Mouse (Mus musculus) testis, adult 2 months (tissue): ENCODE results near the gene Mogat1. TPM values are rescaled to one million over a fixed set of nuclear protein-coding genes. Genes with fewer than 3 reads are reported as not detected.
A peak's percentile ranks its signal among the peaks of the same experiment; 100 is the strongest.
"Not testable (repeated sequence)": the region's sequence is repeated elsewhere in the genome, so short reads cannot be mapped to it uniquely, and the experiment has no call there.

ENCODE experiments used
- H3K27ac ChIP-seq: fragments of 200-500 bp; 2 replicates; pipeline ENCODE4 v1.5.1; 2012; ENCODE audit warnings: low read depth, low read length; ENCODE audit not compliant: control insufficient read depth, insufficient read depth
- H3K27me3 ChIP-seq: fragments of 200-500 bp; 2 replicates; pipeline ENCODE4 v1.6.1; 2012; ENCODE audit warnings: mild to moderate bottlenecking, low read length, moderate library complexity; ENCODE audit not compliant: control insufficient read depth, insufficient read depth
- H3K36me3 ChIP-seq: fragments of 200-500 bp; 2 replicates; pipeline ENCODE4 v1.6.1; 2012; ENCODE audit warnings: mild to moderate bottlenecking, low read length; ENCODE audit not compliant: control insufficient read depth, insufficient read depth
- H3K4me1 ChIP-seq: fragments of 200-500 bp; 2 replicates; pipeline ENCODE4 v1.6.1; 2012; ENCODE audit warnings: low read length; ENCODE audit not compliant: control insufficient read depth, insufficient read depth
- H3K4me3 ChIP-seq: fragments of 200-500 bp; 2 replicates; pipeline ENCODE4 v1.5.1; 2012; ENCODE audit warnings: low read depth, mild to moderate bottlenecking, low read length, moderate library complexity, mixed read lengths; ENCODE audit not compliant: control insufficient read depth
- CTCF ChIP-seq: fragments of 200-500 bp; IDR thresholded peaks from 2 replicates; pipeline ENCODE4 v1.5.1; 2012; ENCODE audit warnings: low read depth, mild to moderate bottlenecking, inconsistent platforms, low read length, moderate library complexity; ENCODE audit not compliant: control insufficient read depth, insufficient read depth, insufficient replicate concordance
- POLR2A ChIP-seq: fragments of 200-500 bp; IDR thresholded peaks from 2 replicates; pipeline ENCODE4 v1.6.1; 2012; ENCODE audit warnings: low read depth, mild to moderate bottlenecking, inconsistent platforms, low read length, moderate library complexity; ENCODE audit not compliant: control insufficient read depth
- polyA plus RNA-seq: library from polyadenylated mRNA; depleted of rRNA; stranded (reverse); fragments of >200 nt; gene quantifications from 2 replicates; pipeline ENCODE4 v1.2.3, GENCODE M21; 2012

Gene Mogat1
- polyA plus RNA-seq, 1 experiment = 1.5 TPM

DNA sequence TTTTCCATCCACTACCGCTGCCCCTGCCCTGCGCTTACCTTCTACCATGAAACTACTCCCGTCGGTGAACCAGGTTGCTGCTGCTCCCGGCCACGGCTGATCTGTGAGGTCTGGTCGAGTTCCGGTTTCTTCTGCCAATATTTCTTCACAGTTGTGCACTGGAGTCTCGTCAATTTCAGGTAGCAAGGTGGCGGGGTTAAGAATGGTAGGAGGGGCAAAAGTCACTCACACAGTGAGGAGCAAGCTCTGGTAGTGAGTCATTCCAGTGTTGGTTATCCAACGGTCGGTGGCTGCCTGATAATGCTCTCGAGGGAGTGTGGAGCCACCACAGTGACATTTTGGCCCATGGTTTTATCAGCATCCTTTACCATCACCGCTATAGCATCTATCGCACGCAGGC is 9.8 kb upstream of the Mogat1 start:
- Histone ChIP-seq H3K36me3 (no peaks in the 10 kb centered on the region), H3K27me3 (no peaks in the 10 kb centered on the region), H3K4me1 (no peaks in the 10 kb centered on the region), H3K4me3 (no peak overlapping the region), H3K27ac (no peak overlapping the region)
- TF ChIP-seq POLR2A (no peak), CTCF (no peak)

DNA sequence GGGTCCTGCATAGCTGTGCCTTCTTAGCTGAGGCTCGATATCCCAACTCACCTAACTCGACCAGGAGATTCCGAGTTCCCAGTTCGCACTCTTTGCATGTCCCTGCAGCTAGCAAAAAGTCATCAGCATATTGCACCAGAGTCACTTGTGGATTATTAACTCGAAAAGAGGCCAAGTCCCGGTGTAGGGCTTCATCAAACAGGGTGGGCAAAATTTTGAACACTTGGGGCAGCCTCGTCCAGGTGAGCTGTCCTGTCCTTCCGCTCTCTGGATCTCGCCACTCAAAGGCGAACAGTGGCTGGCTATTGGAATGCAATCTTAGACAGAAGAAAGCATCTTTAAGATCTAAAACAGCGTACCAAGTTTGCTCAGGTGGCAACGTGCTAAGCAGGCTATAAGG is 8.9 kb upstream of the Mogat1 start:
- not testable (repeated sequence) for H3K36me3 ChIP-seq, H3K27me3 ChIP-seq, H3K4me1 ChIP-seq, H3K4me3 ChIP-seq, H3K27ac ChIP-seq

DNA sequence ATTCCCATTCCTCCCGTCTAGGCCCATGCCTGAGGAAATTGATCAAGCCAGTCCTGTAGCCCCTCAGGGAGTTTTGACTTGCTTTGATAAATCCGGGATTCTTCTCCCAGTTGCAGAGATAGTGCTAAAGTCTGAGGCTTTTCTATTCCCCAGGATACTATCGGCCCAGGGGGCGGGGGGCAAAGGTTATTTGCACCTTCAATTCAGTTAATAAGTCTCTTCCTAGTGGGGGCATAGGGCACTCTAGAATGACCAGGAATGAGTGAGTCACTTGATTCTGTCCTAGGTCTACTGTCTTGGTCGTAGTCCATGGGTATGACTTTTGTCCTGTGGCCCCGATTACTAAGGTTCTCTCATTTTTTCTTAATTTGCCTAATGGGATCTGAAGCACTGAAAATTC is 8.3 kb upstream of the Mogat1 start:
- no peaks in the 10 kb centered on the region for H3K36me3 ChIP-seq
- no peaks in the 10 kb centered on the region for H3K27me3 ChIP-seq
- H3K27ac ChIP-seq = no peak overlapping the region
- TF ChIP-seq POLR2A = no peak
- no peak for TF ChIP-seq CTCF
- no peak overlapping the region for H3K4me3 ChIP-seq
- no peaks in the 10 kb centered on the region for H3K4me1 ChIP-seq

DNA sequence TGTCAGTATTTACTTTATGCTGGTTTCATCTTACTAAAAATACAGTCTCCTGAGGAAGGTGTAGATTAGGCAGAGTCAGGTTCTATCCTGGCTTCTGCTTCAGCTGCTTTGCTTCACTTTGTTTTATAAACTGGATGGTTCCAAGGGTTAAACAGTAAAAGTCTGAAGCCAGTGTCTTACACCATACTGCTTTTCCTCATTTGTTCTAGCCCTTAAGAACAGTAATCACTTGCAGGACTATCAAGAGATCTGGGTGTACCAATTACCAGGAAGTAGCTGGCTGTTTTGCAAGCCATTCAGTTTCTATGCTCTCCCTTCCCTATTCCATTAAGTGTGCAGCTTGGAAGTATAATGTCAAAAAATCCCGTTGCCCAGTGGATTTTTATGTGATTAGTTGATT is 3.7 kb upstream of the Mogat1 start:
- H3K4me1 ChIP-seq = peaks cover 5% of the 10 kb centered on the region
- no peak overlapping the region for H3K4me3 ChIP-seq
- no peak overlapping the region for H3K27ac ChIP-seq
- TF ChIP-seq POLR2A (no peak), CTCF (no peak)
- no peaks in the 10 kb centered on the region for H3K36me3 ChIP-seq
- no peaks in the 10 kb centered on the region for H3K27me3 ChIP-seq

DNA sequence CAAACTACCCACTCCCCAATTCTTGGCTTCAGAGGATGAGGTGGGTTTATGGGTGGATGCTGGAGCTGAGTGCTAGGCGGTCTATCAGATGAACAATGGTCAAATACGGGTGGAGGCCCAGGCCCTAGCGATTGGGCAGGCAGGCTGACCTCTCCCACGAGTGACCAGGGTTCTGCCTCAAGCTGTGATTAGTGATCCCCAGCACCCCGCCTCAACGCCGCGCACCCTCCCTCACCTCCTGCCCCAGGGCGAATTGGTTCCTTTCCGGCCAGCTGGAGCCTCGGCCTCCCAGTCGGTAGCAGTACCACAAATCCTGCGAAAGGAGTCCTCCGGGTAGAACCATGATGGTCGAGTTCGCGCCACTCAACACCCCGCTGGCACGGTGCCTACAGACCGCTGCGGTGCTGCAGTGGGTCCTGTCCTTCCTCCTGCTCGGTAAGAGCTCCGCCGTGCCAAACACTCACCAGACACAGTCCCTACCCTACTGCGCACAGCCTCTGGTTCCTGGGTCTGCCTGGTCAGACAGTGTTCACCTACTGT is 900 bp downstream of the Mogat1 start, which contains the start of gene BC035947:
BC035947 (minus strand) TSS at position 538 of the 540 bp plus-strand sequence.
- H3K4me1 ChIP-seq = peaks cover 5% of the 10 kb centered on the region
- H3K27ac ChIP-seq = no peak within 1 kb of the TSS
- no peaks in the 10 kb centered on the region for H3K36me3 ChIP-seq
- peak within 1 kb of the TSS; percentile 35 for H3K4me3 ChIP-seq
- no peaks in the 10 kb centered on the region for H3K27me3 ChIP-seq
- TF ChIP-seq CTCF = no peak
- TF ChIP-seq POLR2A = no peak

DNA sequence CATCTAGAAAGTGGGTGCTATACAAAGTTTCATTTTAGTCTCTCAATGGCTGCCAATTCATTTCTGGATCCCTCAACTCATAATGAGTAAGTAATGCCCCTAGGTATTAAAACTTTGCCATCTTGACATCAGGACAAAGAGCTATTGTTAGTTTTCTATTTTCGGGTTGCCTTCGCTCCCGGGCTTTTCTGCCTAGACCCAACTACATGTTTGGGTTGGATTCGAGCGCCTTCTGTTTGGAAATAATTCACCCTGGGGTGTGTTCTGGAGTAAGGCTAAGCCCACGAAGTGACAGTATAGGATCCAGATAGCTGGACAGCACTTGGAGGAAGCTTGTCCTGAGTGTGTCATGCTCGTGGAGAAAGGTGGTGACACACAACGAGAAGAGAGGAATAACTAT is 2.0 kb downstream of the Mogat1 start:
- Histone ChIP-seq H3K27ac (no peak overlapping the region), H3K27me3 (no peaks in the 10 kb centered on the region), H3K36me3 (no peaks in the 10 kb centered on the region), H3K4me1 (peaks cover 5% of the 10 kb centered on the region), H3K4me3 (no peak overlapping the region)
- TF ChIP-seq POLR2A (no peak), CTCF (no peak)

DNA sequence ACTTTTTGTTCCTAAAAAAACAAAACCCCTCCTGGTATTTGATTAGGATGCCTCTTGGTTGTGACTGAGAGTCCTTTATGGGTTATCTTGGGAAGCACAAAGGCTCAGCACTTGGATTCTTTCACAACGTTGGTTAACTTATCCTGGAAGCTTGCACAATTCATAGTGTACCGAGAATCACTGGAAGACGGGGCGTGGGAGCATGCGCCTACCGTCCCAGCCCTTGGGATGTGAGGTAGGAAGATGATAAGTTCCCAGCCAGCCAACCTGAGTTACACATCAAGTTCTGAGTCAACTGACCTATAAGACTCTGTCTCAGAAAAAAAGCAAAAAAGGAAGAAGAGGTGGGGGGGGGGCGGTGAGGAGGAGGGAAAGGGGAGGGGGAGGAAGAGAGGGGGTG is 8.1 kb downstream of the Mogat1 start:
- Histone ChIP-seq H3K36me3 (no peaks in the 10 kb centered on the region), H3K4me3 (no peak overlapping the region), H3K4me1 (no peaks in the 10 kb centered on the region), H3K27me3 (no peaks in the 10 kb centered on the region), H3K27ac (no peak overlapping the region)
- TF ChIP-seq CTCF (no peak), POLR2A (no peak)
